Mouse (Mus musculus): ENCODE results near the gene Mettl14.
"Not testable (repeated sequence)": the region's sequence is repeated elsewhere in the genome, so short reads cannot be mapped to it uniquely, and the experiment has no call there.

Mettl14 gene

DNA sequence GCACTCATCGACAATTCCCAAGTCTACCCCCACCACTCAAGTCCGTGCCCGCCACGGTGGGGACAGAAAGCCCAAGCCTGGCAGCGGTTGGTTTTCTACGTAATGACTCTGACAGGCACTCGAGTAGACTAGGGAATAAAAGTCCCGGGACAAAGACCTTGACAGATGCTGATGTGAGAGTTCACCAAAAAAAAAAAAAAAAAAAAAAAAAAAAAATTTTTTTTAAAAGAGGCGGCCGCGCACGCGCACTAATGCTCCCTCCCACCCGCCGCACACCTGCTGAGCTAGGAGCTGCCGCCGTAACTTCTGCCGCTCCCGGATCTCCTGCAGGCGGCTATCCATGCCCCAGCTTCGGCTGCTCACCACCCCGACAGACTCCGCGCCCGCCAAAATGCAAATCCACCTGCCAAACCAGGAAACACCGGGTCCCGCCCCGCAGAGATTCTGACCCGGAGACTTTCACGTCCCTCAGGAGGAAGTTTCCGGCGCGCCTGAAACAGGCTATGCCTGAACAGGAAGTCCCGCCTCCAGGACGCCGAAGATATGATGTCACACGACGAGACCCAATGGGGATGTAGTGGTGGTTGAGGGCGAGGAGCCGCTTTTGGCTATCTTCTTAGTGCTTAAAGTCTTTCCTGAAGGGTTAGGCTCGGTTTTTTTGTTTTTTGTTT is at the start of gene Mettl14:
TSS of gene Mettl14 (minus strand) at position 623 of the 671 bp plus-strand sequence.
- peak; percentile 97 for DNase-seq

DNA sequence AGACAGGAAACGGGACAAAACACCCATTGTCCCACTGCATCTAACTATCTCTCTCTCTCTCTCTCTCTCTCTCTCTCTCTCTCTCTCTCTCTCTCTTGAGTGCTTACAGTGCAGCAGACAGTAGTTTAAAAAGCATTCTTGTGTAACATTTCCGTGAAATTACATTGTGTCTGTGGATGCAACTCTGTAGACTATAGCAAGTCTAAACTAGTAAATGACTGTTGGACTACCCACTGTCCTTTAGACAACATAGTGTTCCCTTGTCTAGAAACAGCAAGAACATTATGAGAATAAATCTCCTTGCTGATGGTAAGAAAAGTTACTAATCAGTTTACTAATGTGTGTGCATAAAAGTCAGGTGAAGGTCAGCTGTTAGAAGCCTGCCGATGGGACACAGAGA is 47.5 kb upstream of the Mettl14 start:
- no peak for DNase-seq

- no peak for DNase-seq
Measured at GRCm38 (mm10) chr3:123431951-123432674, 46.2 kb upstream of the Mettl14 start.

DNA sequence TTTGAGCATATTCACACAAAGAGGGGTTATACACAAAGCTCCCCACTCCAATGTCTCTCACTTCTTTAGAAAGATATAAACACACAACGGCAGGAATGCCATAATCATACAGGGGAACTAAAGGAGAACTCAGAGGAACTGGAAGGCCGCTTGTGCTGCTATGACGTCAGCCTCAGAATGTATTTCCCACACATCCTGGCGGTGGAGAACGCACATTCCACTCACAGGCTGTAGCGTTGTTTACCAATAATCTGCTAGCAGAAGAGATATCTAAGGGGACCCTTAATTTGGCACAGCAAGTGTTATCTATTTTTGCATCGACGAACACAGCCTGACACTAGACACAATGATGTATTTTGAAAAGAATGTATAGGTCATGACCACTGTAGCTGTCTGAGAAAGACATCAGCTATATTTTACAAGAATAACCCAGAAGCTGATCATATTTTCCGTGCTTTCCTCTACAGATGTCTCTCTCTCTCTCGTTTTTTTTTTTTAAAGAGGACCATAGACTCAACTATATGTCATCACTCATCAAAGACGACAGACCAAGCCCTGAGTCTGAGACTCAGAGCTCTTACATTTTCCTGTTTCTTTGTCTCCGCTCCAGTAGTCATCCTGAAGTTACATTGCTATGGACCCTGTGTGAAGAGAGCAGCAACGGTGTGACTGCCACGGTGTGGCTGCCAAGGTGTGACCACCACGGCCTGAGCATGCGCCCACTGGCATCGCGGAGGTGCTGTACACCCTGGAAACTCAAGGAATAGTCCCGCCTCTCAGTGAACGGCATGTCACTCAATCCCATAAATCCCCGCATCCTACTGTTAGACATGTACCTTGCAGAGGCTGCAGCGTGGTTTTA is 43.9 kb upstream of the Mettl14 start:
- DNase-seq: no peak

DNA sequence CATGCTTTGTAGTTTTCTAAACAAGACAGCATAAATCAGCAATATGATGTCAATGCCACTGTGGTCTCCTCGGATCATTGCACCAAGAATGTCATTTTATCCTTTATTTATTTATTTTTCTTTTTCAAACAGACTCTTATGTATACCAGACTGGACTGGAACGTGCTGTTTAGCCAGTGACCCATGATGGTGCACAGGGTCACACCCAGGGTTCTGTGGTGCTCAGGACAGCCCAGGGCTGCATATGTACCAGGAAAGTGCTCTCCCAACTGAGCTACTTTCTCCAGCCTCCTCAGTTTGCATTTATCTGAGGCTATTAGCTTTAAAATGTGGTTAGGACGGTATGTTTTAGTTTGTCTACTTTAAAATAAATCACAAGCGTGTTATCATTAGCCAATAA is 42.1 kb upstream of the Mettl14 start:
- no peak for DNase-seq

DNA sequence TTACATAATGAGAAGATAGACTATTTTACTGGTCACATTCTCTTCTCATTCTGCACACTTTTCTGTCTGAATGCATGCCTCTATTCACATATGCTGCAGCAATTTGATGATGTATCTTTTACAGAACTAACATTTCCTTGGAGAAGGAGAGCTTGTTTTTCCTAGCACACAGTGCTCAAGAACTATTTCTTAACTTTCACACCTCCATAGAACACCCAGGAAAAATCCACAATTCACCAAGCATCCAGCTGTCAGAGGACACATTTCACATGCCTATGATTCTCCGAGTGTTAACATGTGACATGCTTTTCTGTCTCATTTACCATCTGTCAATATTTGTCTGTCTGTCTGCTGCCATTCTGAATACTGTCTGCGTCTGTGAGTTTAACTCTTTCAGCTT is 39.7 kb upstream of the Mettl14 start:
- DNase-seq: no peak

- no peak for DNase-seq
Measured at GRCm38 (mm10) chr3:123413173-123413572, 27.3 kb upstream of the Mettl14 start.

GRCm38 (mm10) chr3:123411821-123412578 is 26.1 kb upstream of the Mettl14 start:
- DNase-seq: no peak

DNA sequence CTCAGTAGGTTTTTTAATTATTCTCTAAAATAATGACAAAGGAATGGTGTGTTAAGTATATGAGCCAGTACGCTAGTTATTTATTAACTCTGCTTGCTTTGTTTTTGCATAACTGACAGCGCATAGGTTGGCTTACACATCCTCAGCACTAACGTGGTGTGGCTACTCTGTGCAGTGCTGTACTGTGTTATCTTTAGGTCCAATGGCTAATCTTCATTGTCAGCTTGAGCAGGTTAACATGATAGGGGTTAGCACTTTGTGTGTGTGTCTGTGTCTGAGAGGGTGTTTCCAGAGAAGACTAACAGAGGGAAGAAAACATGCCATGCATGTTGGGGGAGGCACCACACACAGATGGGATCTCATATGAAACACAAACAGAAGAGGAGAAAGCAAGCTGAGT is 19.0 kb upstream of the Mettl14 start:
- no peak for DNase-seq

GRCm38 (mm10) chr3:123397562-123398481 is 11.9 kb upstream of the Mettl14 start:
- no peak for DNase-seq

DNA sequence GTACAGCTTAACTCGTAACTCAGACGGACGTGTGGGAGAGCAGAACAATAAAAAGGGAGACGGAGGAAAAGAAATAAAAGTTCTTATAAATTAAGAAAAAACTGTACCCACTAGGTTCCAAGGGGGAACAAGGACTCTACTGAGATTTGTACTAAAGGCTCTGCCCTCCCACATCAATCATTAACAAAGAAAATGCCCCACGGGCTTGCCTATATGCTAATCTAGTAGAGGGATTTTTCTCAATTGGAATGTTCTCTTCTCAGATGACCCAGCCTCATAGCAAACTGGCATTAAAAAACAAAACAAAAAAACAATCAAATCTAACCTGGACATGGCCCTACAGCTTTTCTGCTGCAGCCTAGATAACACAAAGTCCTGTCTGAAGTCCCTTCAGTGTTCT is 9.7 kb upstream of the Mettl14 start:
- DNase-seq: no peak

DNA sequence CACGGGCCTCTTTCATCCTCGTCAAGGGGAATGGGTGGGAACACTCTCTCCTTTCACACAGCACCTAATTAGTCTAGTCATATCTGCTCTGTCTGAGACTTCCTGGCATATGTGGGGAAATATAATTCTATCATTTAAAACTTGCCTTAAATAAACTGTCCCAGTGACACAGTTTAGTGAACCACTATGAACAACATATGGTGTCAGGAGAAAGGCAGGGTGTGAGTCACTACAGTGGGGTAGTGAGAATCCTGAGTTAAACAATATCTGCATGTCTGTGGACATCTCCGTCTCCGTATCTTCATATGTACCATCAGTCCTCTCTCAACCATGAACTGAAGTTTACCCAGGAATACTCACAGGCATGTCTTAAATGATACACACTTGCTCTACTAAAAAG is 5.3 kb upstream of the Mettl14 start:
- DNase-seq: no peak

GRCm38 (mm10) chr3:123386157-123386780 is 361 bp upstream of the Mettl14 start:
- not testable (repeated sequence) for DNase-seq

GRCm38 (mm10) chr3:123385118-123385485 is 806 bp downstream of the Mettl14 start:
- no peak for DNase-seq

DNA sequence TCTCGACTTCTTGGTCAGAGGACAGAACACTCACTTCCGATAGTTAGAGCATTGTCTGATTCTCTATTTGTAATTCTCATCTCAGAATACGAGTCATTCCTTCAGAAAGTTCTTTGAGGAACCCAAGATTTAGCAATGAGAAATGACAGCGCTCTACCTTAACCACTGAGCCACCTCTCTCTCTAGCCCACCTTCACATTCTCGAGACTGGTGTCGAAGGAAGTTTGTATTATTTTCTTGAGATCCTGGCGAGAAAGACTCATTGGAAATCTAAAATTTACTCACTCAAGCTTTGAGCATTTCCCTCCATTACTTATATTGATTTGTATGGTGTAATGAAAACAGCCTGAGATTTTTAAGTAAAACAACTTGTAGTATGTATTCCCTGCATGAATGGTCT is 1.5 kb downstream of the Mettl14 start:
- no peak for DNase-seq

GRCm38 (mm10) chr3:123376562-123376961 is 9.3 kb downstream of the Mettl14 start:
- no peak for DNase-seq

DNA sequence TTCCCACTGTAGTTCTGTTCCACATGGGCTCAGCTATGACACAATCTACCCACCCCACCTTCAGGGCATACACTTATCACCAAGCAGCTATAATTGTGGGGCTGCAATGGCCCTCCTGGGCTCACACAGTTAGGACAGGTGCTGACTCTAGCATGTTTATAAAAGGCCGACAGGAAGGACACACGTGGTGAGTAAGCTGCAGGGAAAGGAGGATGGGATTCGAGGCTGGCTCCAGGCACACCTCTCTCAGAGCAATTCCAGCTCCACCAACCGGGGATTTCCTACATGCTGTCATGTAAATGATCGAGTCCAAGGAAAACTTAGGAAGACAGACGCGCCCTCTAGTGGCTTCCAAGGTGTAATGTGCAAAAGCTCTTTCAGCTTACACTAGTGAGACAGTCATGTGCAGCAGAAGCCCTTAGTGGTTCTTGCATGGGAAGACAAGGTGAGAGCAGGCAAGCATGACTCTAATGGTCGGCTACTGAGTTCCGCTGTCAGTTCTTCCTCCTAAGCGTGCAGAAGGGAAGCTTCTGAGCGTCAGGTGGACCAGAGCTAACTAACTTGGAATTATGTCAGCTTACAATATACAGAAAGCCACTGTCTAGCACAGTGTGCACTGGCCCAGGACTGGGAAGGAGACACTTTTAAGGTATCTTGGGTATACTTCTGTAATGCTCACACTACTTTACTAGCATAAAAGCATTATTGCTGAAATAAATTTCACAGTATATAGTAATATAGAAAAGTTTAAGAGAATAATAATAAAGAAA is 14.0 kb downstream of the Mettl14 start:
- DNase-seq: peak; percentile 23

GRCm38 (mm10) chr3:123370927-123371326 is 15.0 kb downstream of the Mettl14 start:
- no peak for DNase-seq

- DNase-seq: no peak
Measured at GRCm38 (mm10) chr3:123369161-123369560, 16.7 kb downstream of the Mettl14 start.

- not testable (repeated sequence) for DNase-seq
Measured at GRCm38 (mm10) chr3:123366820-123367219, 19.1 kb downstream of the Mettl14 start.
